Mouse (Mus musculus) left cerebral cortex, adult 2 months (tissue): ENCODE measurements around the gene Cbfa2t3. TPM values are rescaled to one million over a fixed set of nuclear protein-coding genes. Genes with fewer than 3 reads are reported as not detected.

Experiments
- DNase-seq, 2 experiments: peaks; one replicate each; pipeline ENCODE4 v3.0.0; 2021 to 2022; ENCODE audit warnings: low spot score in 2 of 2, mixed read lengths in 1 of 2; ENCODE audit errors: extremely low spot score in 1 of 2
- H3K27ac ChIP-seq: fragments of 200-600 bp; 2 replicates; pipeline ENCODE4 v1.8.1; 2022
- H3K4me3 ChIP-seq: fragments of 200-600 bp; 2 replicates; pipeline ENCODE4 v1.8.1; 2022
- CTCF ChIP-seq: fragments of 200-600 bp; IDR thresholded peaks from 2 replicates; pipeline ENCODE4 v1.8.1; 2022; ENCODE audit warnings: antibody characterized with exemption, mild to moderate bottlenecking, moderate library complexity
- intact Hi-C: fragments of 180-260 bp; cut with DNase I; formaldehyde crosslinking; loops from one replicate; pipeline ENCODE4 v1.15.1; 2025
- total RNA-seq, 2 experiments: library from RNA; stranded (reverse); gene quantifications; 2 replicates each; pipeline ENCODE4 v1.2.3; 2021

Cbfa2t3 gene
- total RNA-seq, 2 experiments from 2014 or later, result 32.8 to 48.8 TPM

GRCm38 (mm10) chr8:122700628-122701027 lies 1.7 kb upstream of the Cbfa2t3 start:
- no peak overlapping the region for H3K27ac ChIP-seq
- intact Hi-C loops, result no loop called here
- TF ChIP-seq CTCF, result no peak
- DNase-seq, result no peak
- H3K4me3 ChIP-seq, result no peak overlapping the region

GRCm38 (mm10) chr8:122698254-122698768 lies 598 bp downstream of the Cbfa2t3 start:
- intact Hi-C loops, result no loop called here
- DNase-seq, result no peak
- TF ChIP-seq CTCF, result no peak

GRCm38 (mm10) chr8:122697586-122697985 lies 1.3 kb downstream of the Cbfa2t3 start:
- Histone ChIP-seq H3K27ac (no peak overlapping the region), H3K4me3 (no peak overlapping the region)
- no peak for DNase-seq
- TF ChIP-seq CTCF, result no peak
- intact Hi-C loops, result no loop called here

More at GRCm38 (mm10) chr8:122698254-122698768, 598 bp downstream of the Cbfa2t3 start:
- Histone ChIP-seq H3K27ac (no peak overlapping the region), H3K4me3 (no peak overlapping the region)

- peak; percentile 28 to 50 for DNase-seq
- H3K4me3 ChIP-seq, result no peak overlapping the region
- no peak overlapping the region for H3K27ac ChIP-seq
- intact Hi-C loops, result no loop called here
- peak; percentile 87 for TF ChIP-seq CTCF
Observed at GRCm38 (mm10) chr8:122697181-122697581, 1.7 kb downstream of the Cbfa2t3 start.

- intact Hi-C loops, result no loop called here
- H3K27ac ChIP-seq, result no peak overlapping the region
- no peak overlapping the region for H3K4me3 ChIP-seq
- TF ChIP-seq CTCF, result no peak
- DNase-seq, result peak; percentile 24 to 46
Observed at GRCm38 (mm10) chr8:122695438-122696042, 3.4 kb downstream of the Cbfa2t3 start.

- intact Hi-C loops, result no loop called here
- no peak for DNase-seq
- H3K27ac ChIP-seq, result no peak overlapping the region
- no peak for TF ChIP-seq CTCF
- H3K4me3 ChIP-seq, result no peak overlapping the region
Observed at GRCm38 (mm10) chr8:122692152-122692551, 6.8 kb downstream of the Cbfa2t3 start.

- Histone ChIP-seq H3K4me3 (no peak overlapping the region), H3K27ac (no peak overlapping the region)
- intact Hi-C loops, result no loop called here
- no peak for TF ChIP-seq CTCF
- DNase-seq, result no peak
Observed at GRCm38 (mm10) chr8:122691018-122691417, 7.9 kb downstream of the Cbfa2t3 start.

GRCm38 (mm10) chr8:122689315-122689714 lies 9.6 kb downstream of the Cbfa2t3 start:
- H3K4me3 ChIP-seq, result no peak overlapping the region
- TF ChIP-seq CTCF, result no peak
- intact Hi-C loops, result no loop called here

GRCm38 (mm10) chr8:122686879-122687278 lies 12.0 kb downstream of the Cbfa2t3 start:
- no peak for TF ChIP-seq CTCF
- intact Hi-C loops, result no loop called here
- H3K27ac ChIP-seq, result no peak overlapping the region
- no peak for DNase-seq
- H3K4me3 ChIP-seq, result no peak overlapping the region

More at GRCm38 (mm10) chr8:122689315-122689714, 9.6 kb downstream of the Cbfa2t3 start:
- DNase-seq, result no peak
- H3K27ac ChIP-seq, result no peak overlapping the region

GRCm38 (mm10) chr8:122685097-122685861 lies 13.6 kb downstream of the Cbfa2t3 start:
- intact Hi-C loops, result no loop called here
- TF ChIP-seq CTCF, result no peak
- DNase-seq, result no peak

GRCm38 (mm10) chr8:122682820-122683219 lies 16.1 kb downstream of the Cbfa2t3 start:
- intact Hi-C loops, result no loop called here

More at GRCm38 (mm10) chr8:122685097-122685861, 13.6 kb downstream of the Cbfa2t3 start:
- Histone ChIP-seq H3K4me3 (no peak overlapping the region), H3K27ac (no peak overlapping the region)

GRCm38 (mm10) chr8:122680171-122680570 lies 18.7 kb downstream of the Cbfa2t3 start:
- Histone ChIP-seq H3K4me3 (no peak overlapping the region), H3K27ac (no peak overlapping the region)
- TF ChIP-seq CTCF, result no peak
- intact Hi-C loops, result no loop called here
- no peak for DNase-seq

More at GRCm38 (mm10) chr8:122682820-122683219, 16.1 kb downstream of the Cbfa2t3 start:
- H3K4me3 ChIP-seq, result no peak overlapping the region
- no peak overlapping the region for H3K27ac ChIP-seq
- DNase-seq, result no peak
- TF ChIP-seq CTCF, result no peak
